Mouse (Mus musculus) liver, embryonic 11.5 days (tissue): ENCODE data around the gene Spp1. TPM values are rescaled to one million over a fixed set of nuclear protein-coding genes. Genes with fewer than 3 reads are reported as not detected.
A peak's percentile ranks its signal among the peaks of the same experiment; 100 is the strongest.
"Not testable (repeated sequence)": the region's sequence is repeated elsewhere in the genome, so short reads cannot be mapped to it uniquely, and the experiment has no call there.

Experiments
- ATAC-seq: fragments of 200-750 bp; cut with Nextera tagmentation; replicated peaks from 2 replicates; pipeline ENCODE4 v1.8.0; 2017; ENCODE audit warnings: moderate number of reproducible peaks, mild to moderate bottlenecking, moderate TSS enrichment, moderate library complexity; ENCODE audit not compliant: low FRiP score
- DNase-seq: peaks from one replicate; pipeline ENCODE4 v3.0.0-alpha.2; 2017; ENCODE audit warnings: low spot score
- H3K27ac ChIP-seq: fragments of 300-500 bp; sonication (generic); 2 replicates; pipeline ENCODE4 v1.5.1; 2014; ENCODE audit warnings: mild to moderate bottlenecking, low read depth, low read length, control low read depth
- H3K27me3 ChIP-seq: fragments of 300-500 bp; sonication (generic); replicated peaks from 2 replicates; pipeline ENCODE4 v1.6.1; 2014; ENCODE audit warnings: low read length, mixed read lengths; ENCODE audit not compliant: control insufficient read depth, insufficient read depth
- H3K36me3 ChIP-seq: fragments of 300-500 bp; sonication (generic); 2 replicates; pipeline ENCODE4 v1.6.1; 2014; ENCODE audit warnings: mild to moderate bottlenecking, low read length, moderate library complexity, mixed read lengths; ENCODE audit not compliant: control insufficient read depth, insufficient read depth
- H3K4me1 ChIP-seq: fragments of 300-500 bp; sonication (generic); replicated peaks from 2 replicates; pipeline ENCODE4 v1.6.1; 2014; ENCODE audit warnings: low read length, mixed read lengths; ENCODE audit not compliant: control insufficient read depth, insufficient read depth
- H3K4me2 ChIP-seq: fragments of 300-500 bp; sonication (generic); 2 replicates; pipeline ENCODE4 v1.6.1; 2014; ENCODE audit warnings: mild to moderate bottlenecking, control low read depth, moderate library complexity
- H3K4me3 ChIP-seq: fragments of 300-500 bp; sonication (generic); 2 replicates; pipeline ENCODE4 v1.5.1; 2014; ENCODE audit warnings: low read depth, low read length, control low read depth
- H3K9ac ChIP-seq: fragments of 300-500 bp; sonication (generic); 2 replicates; pipeline ENCODE4 v1.6.1; 2014; ENCODE audit warnings: low read depth, low read length, control low read depth
- H3K9me3 ChIP-seq: fragments of 300-500 bp; sonication (generic); 2 replicates; pipeline ENCODE4 v1.6.1; 2016; ENCODE audit warnings: low read length, inconsistent platforms, mixed read lengths; ENCODE audit not compliant: control insufficient read depth
- WGBS: fragments of 180-500 bp; shearing (Covaris S2); extraction: QIAGEN DNeasy Blood & Tissue Kit; methylation state at CpG from one replicate; pipeline ENCODE4 v1.1.7; 2014; 5-methylcytosine and 5-hydroxymethylcytosine counted together
- polyA plus RNA-seq: library from polyadenylated mRNA; unstranded; fragments of >200 nt; fragmentation: Nextera tagmentation; extraction: Ambion mirVana; gene quantifications from 2 replicates; pipeline ENCODE4 v1.2.1, GENCODE M21; 2014

Gene Spp1
- polyA plus RNA-seq, 1 experiment from 2014 or later = 2.9 TPM

- ATAC-seq = no peak
- no peaks in the 10 kb centered on the region for H3K9me3 ChIP-seq
- H3K4me1 ChIP-seq = no peaks in the 10 kb centered on the region
- no peak overlapping the region for H3K9ac ChIP-seq
- H3K36me3 ChIP-seq = no peaks in the 10 kb centered on the region
- no peak overlapping the region for H3K27ac ChIP-seq
- H3K4me2 ChIP-seq = no peak overlapping the region
- no peak for DNase-seq
- H3K27me3 ChIP-seq = no peaks in the 10 kb centered on the region
- no peak overlapping the region for H3K4me3 ChIP-seq
- 11% methylated on average over 3 of the region's 3 CpGs for WGBS
These were observed 11.2 kb downstream of the Spp1 start for GRCm38 (mm10) chr5:104446156-104446555.

DNA sequence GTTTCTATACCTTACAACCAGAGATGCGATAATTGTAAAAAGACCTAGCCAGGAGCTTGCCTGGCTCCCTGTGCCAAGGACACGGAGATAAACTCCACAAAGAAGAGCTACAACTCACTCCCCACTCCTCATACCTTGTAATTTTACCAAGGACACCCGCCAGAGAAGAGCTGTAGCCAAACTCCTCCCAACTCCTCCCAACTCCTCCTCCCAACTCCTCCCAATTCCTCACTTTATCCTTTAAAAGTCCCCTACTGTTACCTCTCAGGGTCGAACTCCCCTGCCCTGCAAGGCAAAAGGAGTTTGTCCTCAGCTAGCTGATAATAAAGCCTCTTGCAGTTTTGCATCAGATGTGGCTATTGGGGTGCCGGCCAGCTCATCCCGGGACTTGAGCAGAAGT, 13.4 kb downstream of the Spp1 start:
- not testable (repeated sequence) for H3K27ac ChIP-seq, H3K4me2 ChIP-seq, H3K9me3 ChIP-seq, H3K4me3 ChIP-seq, DNase-seq, H3K36me3 ChIP-seq, H3K27me3 ChIP-seq, H3K9ac ChIP-seq, H3K4me1 ChIP-seq, ATAC-seq
- 25% methylated on average over 6 of the region's 6 CpGs for WGBS

DNA sequence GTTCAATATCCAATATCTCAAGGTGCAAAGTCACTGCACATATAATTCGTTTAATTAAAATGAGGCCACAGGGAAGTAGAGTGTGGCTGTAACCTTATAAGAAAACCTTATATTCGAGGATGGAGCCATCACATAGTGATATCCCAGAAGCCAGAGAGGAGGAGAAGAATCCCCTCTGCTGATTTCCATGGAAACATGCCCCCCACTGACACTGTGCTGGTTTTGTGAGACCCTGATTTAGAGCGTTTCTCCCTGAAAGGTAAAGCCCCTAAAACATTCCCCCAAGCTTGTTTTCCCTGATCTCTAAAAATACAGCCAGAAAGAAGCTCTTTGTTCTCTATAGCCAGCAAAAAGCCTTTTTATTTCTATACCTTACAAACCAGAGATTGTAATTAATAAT, 14.6 kb downstream of the Spp1 start:
- Histone ChIP-seq H3K4me2 (no peak overlapping the region), H3K9me3 (no peaks in the 10 kb centered on the region), H3K4me3 (no peak overlapping the region), H3K27ac (no peak overlapping the region), H3K4me1 (no peaks in the 10 kb centered on the region), H3K9ac (no peak overlapping the region), H3K36me3 (no peaks in the 10 kb centered on the region), H3K27me3 (no peaks in the 10 kb centered on the region)
- ATAC-seq (no peak), DNase-seq (no peak)
- 47% methylated on average over 3 of the region's 3 CpGs for WGBS

- H3K36me3 ChIP-seq = no peaks in the 10 kb centered on the region
- H3K9me3 ChIP-seq = no peaks in the 10 kb centered on the region
- no peak overlapping the region for H3K4me2 ChIP-seq
- no peak overlapping the region for H3K9ac ChIP-seq
- no peaks in the 10 kb centered on the region for H3K4me1 ChIP-seq
- H3K4me3 ChIP-seq = no peak overlapping the region
- DNase-seq (no peak), ATAC-seq (no peak)
- 59% methylated on average over 1 of the region's 1 CpGs for WGBS
- H3K27ac ChIP-seq = no peak overlapping the region
- no peaks in the 10 kb centered on the region for H3K27me3 ChIP-seq
These were observed 18.2 kb downstream of the Spp1 start for GRCm38 (mm10) chr5:104453075-104453474.

GRCm38 (mm10) chr5:104454564-104454963, 19.6 kb downstream of the Spp1 start:
- H3K4me1 ChIP-seq = no peaks in the 10 kb centered on the region
- peaks cover 5% of the 10 kb centered on the region; the same call in 1 of the 2 replicates for H3K27me3 ChIP-seq
- H3K27ac ChIP-seq = no peak overlapping the region
- 86% methylated on average over 6 of the region's 6 CpGs for WGBS
- no peak overlapping the region for H3K4me2 ChIP-seq
- no peak overlapping the region for H3K4me3 ChIP-seq
- H3K9me3 ChIP-seq = no peaks in the 10 kb centered on the region
- DNase-seq (peak; percentile 8), ATAC-seq (no peak)
- H3K9ac ChIP-seq = no peak overlapping the region
- no peaks in the 10 kb centered on the region for H3K36me3 ChIP-seq

- Histone ChIP-seq H3K9ac (peak within 1 kb of the TSS; percentile 63), H3K4me1 (no peaks in the 10 kb centered on the region), H3K36me3 (no peaks in the 10 kb centered on the region), H3K27ac (peak within 1 kb of the TSS; percentile 9; the same call in 1 of the 2 replicates), H3K4me2 (peak within 1 kb of the TSS; percentile 78), H3K9me3 (no peaks in the 10 kb centered on the region), H3K4me3 (peak within 1 kb of the TSS; percentile 68), H3K27me3 (peaks cover 12% of the 10 kb centered on the region; the same call in 1 of the 2 replicates)
- 10% methylated on average over 46 of the region's 46 CpGs for WGBS
- DNase-seq (peak; percentile 82), ATAC-seq (peak; percentile 82)
These were observed 24.2 kb downstream of the Spp1 start, which contains the start of gene Pkd2 for GRCm38 (mm10) chr5:104458832-104459705. Pkd2 (plus strand) TSS chr5:104459450.

DNA sequence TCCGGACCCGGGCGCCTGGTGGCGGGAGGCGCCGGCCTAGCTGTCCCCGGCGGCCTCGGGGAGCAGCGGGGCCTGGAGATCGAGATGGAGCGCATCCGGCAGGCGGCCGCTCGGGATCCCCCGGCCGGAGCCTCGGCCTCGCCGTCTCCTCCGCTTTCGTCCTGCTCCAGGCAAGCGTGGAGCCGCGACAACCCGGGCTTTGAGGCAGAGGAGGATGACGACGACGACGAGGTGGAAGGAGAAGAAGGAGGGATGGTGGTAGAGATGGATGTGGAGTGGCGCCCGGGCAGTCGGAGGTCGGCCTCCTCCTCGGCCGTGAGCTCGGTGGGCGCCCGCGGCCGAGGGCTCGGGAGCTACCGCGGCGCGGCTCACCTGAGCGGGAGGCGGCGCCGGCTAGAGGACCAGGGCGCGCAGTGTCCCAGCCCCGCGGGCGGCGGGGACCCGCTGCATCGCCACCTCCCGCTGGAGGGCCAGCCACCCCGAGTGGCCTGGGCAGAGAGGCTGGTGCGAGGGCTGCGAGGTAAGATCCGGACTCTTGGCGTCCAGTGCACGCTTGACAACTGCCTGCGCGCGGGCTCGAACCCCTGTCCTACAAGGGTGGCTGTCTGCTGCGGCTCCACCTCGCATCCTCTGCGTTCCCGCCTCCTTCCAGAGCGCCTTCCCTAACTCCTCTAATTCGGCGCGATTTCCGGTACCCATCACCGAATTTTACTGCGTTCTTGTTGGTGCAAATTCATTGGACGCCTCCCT, 25.0 kb downstream of the Spp1 start:
- peak overlapping the region; percentile 9; the same call in 1 of the 2 replicates for H3K27ac ChIP-seq

GRCm38 (mm10) chr5:104460456-104460838, 25.5 kb downstream of the Spp1 start:
- WGBS = 41% methylated on average over 3 of the region's 3 CpGs
- Histone ChIP-seq H3K36me3 (peaks cover 2% of the 10 kb centered on the region; the same call in 1 of the 2 replicates), H3K4me1 (no peaks in the 10 kb centered on the region), H3K4me3 (peak overlapping the region; percentile 68), H3K9ac (peak overlapping the region; percentile 63; the same call in 1 of the 2 replicates), H3K27ac (no peak overlapping the region), H3K9me3 (no peaks in the 10 kb centered on the region), H3K4me2 (peak overlapping the region; percentile 78), H3K27me3 (peaks cover 12% of the 10 kb centered on the region; the same call in 1 of the 2 replicates)
- no peak for ATAC-seq
- DNase-seq = no peak

More for the DNA sequence above, 25.0 kb downstream of the Spp1 start:
- DNase-seq = peak; percentile 75
- Histone ChIP-seq H3K4me3 (peak overlapping the region; percentile 68), H3K36me3 (no peaks in the 10 kb centered on the region), H3K4me1 (no peaks in the 10 kb centered on the region), H3K27me3 (peaks cover 12% of the 10 kb centered on the region; the same call in 1 of the 2 replicates), H3K9ac (peak overlapping the region; percentile 63), H3K9me3 (no peaks in the 10 kb centered on the region), H3K4me2 (peak overlapping the region; percentile 78)
- 1% methylated on average over 75 of the region's 82 CpGs for WGBS
- peak; percentile 60 for ATAC-seq
